ENCODE assay signal across 15 mouse cellular contexts in genomic region chr14:49226986-49227385, GRCm38 (mm10). TPM values are rescaled to one million over a fixed set of nuclear protein-coding genes. Genes with fewer than 3 reads are reported as not detected.
DNase-seq lines count a peak whose midpoint lies in the region; ATAC-seq and TF ChIP-seq lines count a peak whose summit lies in the region.
"Had no signal": no experiment of that assay in that cellular context is flagged by ENCODE, and none has a peak within 500 bp of the region (broad histone marks: within the 10 kb centered on the region; RNA-seq: fewer than 3 reads in every experiment).

No protein-coding gene starts in this region.

- H3K27ac ChIP-seq in kidney, embryonic 15.5 days: no peak overlapping the region
- no peak overlapping the region for H3K27ac ChIP-seq in midbrain, postnatal 0 days (ENCODE audit: low read depth, low read length)
- H3K27ac ChIP-seq in midbrain, embryonic 15.5 days: no peak overlapping the region
- H3K27ac ChIP-seq in gastrocnemius, adult 2 months: no peak overlapping the region
- H3K27ac ChIP-seq: liver, embryonic 15.5 days; midbrain, embryonic 10.5 days; neural tube, embryonic 12.5 days had no signal

- peaks cover 14% of the 10 kb centered on the region for H3K36me3 ChIP-seq in kidney, embryonic 15.5 days
- H3K36me3 ChIP-seq in midbrain, postnatal 0 days (ENCODE audit: insufficient read depth, low read length): no peaks in the 10 kb centered on the region
- no peaks in the 10 kb centered on the region for H3K36me3 ChIP-seq in midbrain, embryonic 15.5 days (replicated peaks)
- H3K36me3 ChIP-seq: liver, embryonic 15.5 days; midbrain, embryonic 10.5 days; neural tube, embryonic 12.5 days had no signal

- H3K9me3 ChIP-seq in kidney, embryonic 15.5 days (replicated peaks): no peaks in the 10 kb centered on the region
- no peaks in the 10 kb centered on the region for H3K9me3 ChIP-seq in midbrain, postnatal 0 days (ENCODE audit: low read length)
- no peaks in the 10 kb centered on the region for H3K9me3 ChIP-seq in midbrain, embryonic 15.5 days
- H3K9me3 ChIP-seq: liver, embryonic 15.5 days; midbrain, embryonic 10.5 days; neural tube, embryonic 12.5 days had no signal

- peak; percentile 9 for DNase-seq in cerebellum, adult 11-12 months
- DNase-seq in cerebellum, adult 11 months: no peak
- peak; percentile 13 for DNase-seq in kidney, postnatal 10 days
- DNase-seq in midbrain, postnatal 0 days (ENCODE audit: low spot score): peak; percentile 37
- DNase-seq in gastrocnemius, adult 2 months: no peak
- DNase-seq in left cerebral cortex, adult 9 months (ENCODE audit: low spot score in 2 of 2): no peak
- DNase-seq: heart, postnatal 14 days had no signal

- no peak overlapping the region for H3K4me2 ChIP-seq in kidney, embryonic 15.5 days
- no peak overlapping the region for H3K4me2 ChIP-seq in midbrain, postnatal 0 days (ENCODE audit: low read depth, low read length, poor library complexity, severe bottlenecking)
- H3K4me2 ChIP-seq in midbrain, embryonic 15.5 days: no peak overlapping the region
- H3K4me2 ChIP-seq: liver, embryonic 15.5 days; neural tube, embryonic 12.5 days had no signal

- no peak overlapping the region for H3K9ac ChIP-seq in kidney, embryonic 15.5 days
- no peak overlapping the region for H3K9ac ChIP-seq in midbrain, postnatal 0 days (replicated peaks; ENCODE audit: low read length, poor library complexity, severe bottlenecking)
- no peak overlapping the region for H3K9ac ChIP-seq in midbrain, embryonic 15.5 days
- H3K9ac ChIP-seq: liver, embryonic 15.5 days; neural tube, embryonic 12.5 days had no signal

- H3K27me3 ChIP-seq in kidney, embryonic 15.5 days: no peaks in the 10 kb centered on the region
- no peaks in the 10 kb centered on the region for H3K27me3 ChIP-seq in midbrain, postnatal 0 days (ENCODE audit: insufficient read depth, low read length)
- no peaks in the 10 kb centered on the region for H3K27me3 ChIP-seq in midbrain, embryonic 15.5 days (replicated peaks)
- H3K27me3 ChIP-seq: liver, embryonic 15.5 days; neural tube, embryonic 12.5 days had no signal

- TF ChIP-seq CTCF in midbrain, postnatal 0 days (IDR thresholded peaks at IDR 0.05): no peak
- no peak for TF ChIP-seq CTCF in gastrocnemius, adult 2 months (IDR thresholded peaks at IDR 0.05)

- H3K4me1 ChIP-seq in kidney, embryonic 15.5 days: no peaks in the 10 kb centered on the region
- H3K4me1 ChIP-seq in midbrain, postnatal 0 days (ENCODE audit: insufficient read depth, low read length): no peaks in the 10 kb centered on the region
- H3K4me1 ChIP-seq in midbrain, embryonic 15.5 days: no peaks in the 10 kb centered on the region
- H3K4me1 ChIP-seq: liver, embryonic 15.5 days; midbrain, embryonic 10.5 days; neural tube, embryonic 12.5 days had no signal

- intact Hi-C loops in gastrocnemius, adult 2 months (cut with DNase I): no loop called here

- H3K4me3 ChIP-seq in kidney, embryonic 15.5 days (replicated peaks): no peak overlapping the region
- no peak overlapping the region for H3K4me3 ChIP-seq in midbrain, postnatal 0 days (ENCODE audit: low read depth, low read length)
- H3K4me3 ChIP-seq in midbrain, embryonic 15.5 days: no peak overlapping the region
- H3K4me3 ChIP-seq in gastrocnemius, adult 2 months: no peak overlapping the region
- H3K4me3 ChIP-seq: liver, embryonic 15.5 days; midbrain, embryonic 10.5 days; neural tube, embryonic 12.5 days had no signal

- 86% methylated on average over 11 of the region's 11 CpGs for WGBS in kidney, embryonic 15.5 days
- WGBS in midbrain, postnatal 0 days: 74% methylated on average over 11 of the region's 11 CpGs
- 77% methylated on average over 11 of the region's 11 CpGs for WGBS in midbrain, embryonic 15.5 days

- ATAC-seq in kidney, embryonic 15.5 days (replicated peaks; ENCODE audit: low FRiP score): no peak
- no peak for ATAC-seq in midbrain, postnatal 0 days (ENCODE audit: low FRiP score)
- no peak for ATAC-seq in midbrain, embryonic 15.5 days (replicated peaks)
- ATAC-seq: intestine, postnatal 0 days had no signal

RNA-seq across cellular contexts. Expression of gene ccdc198, which starts 18.3 kb away (rescaled TPM):
- polyA plus RNA-seq in kidney, embryonic 15.5 days (2015; fragmentation: Nextera tagmentation; extraction: Ambion mirVana): 86.7 and 87.7 TPM in 2 replicates
- total RNA-seq in midbrain, postnatal 0 days (2014; rRNA removed): not detected in 2 replicates
- 0.13 TPM in 1 of 2 replicates, not detected in the other for polyA plus RNA-seq in midbrain, postnatal 0 days (2015; fragmentation: Nextera tagmentation; extraction: Ambion mirVana)
- 0.06 and 0.28 TPM in 2 replicates for polyA plus RNA-seq in midbrain, embryonic 15.5 days (2015; fragmentation: Nextera tagmentation; extraction: Ambion mirVana)
- not detected for total RNA-seq in gastrocnemius, adult 2 months (2021)
- total RNA-seq: granulocyte monocyte progenitor cell, adult 5-6 weeks; heart, postnatal 14 days; left cerebral cortex, postnatal 14 days had no signal

RNA-seq across cellular contexts. Expression of gene Naa30, which starts 55.0 kb away (rescaled TPM):
- polyA plus RNA-seq in kidney, embryonic 15.5 days (2015; fragmentation: Nextera tagmentation; extraction: Ambion mirVana): 9.8 and 10.1 TPM in 2 replicates
- total RNA-seq in midbrain, postnatal 0 days (2014; rRNA removed): 42.2 and 50.9 TPM in 2 replicates
- polyA plus RNA-seq in midbrain, postnatal 0 days (2015; fragmentation: Nextera tagmentation; extraction: Ambion mirVana): 8.8 and 9.0 TPM in 2 replicates
- 14.0 and 17.6 TPM in 2 replicates for polyA plus RNA-seq in midbrain, embryonic 15.5 days (2015; fragmentation: Nextera tagmentation; extraction: Ambion mirVana)
- 10 to 100 TPM; 17.3 to 23.6 TPM for total RNA-seq in gastrocnemius, adult 2 months (2021)

Comparison
In these comparisons a context has a peak if more than half of its experiments do, and no peak if none do; other contexts are left out.
1. DNase-seq: peak in cerebellum, adult 11-12 months (single experiment), kidney, postnatal 10 days (single experiment) and midbrain, postnatal 0 days (single experiment); none in cerebellum, adult 11 months (single experiment), gastrocnemius, adult 2 months (single experiment) and left cerebral cortex, adult 9 months (0 of 2).
2. RNA of gene ccdc198, which starts 18.3 kb away (polyA plus RNA-seq): 86.7 to 87.7 TPM in kidney, embryonic 15.5 days; 0.06 to 0.28 TPM in midbrain, embryonic 15.5 days and 0.13 TPM in midbrain, postnatal 0 days; every median in the first group is over 10 times any median in the second.